Mouse (Mus musculus): ENCODE measurements around the gene Dync1h1. TPM values are rescaled to one million over a fixed set of nuclear protein-coding genes. Genes with fewer than 3 reads are reported as not detected.
"Not testable (repeated sequence)": the region's sequence is repeated elsewhere in the genome, so short reads cannot be mapped to it uniquely, and the experiment has no call there.

Gene Dync1h1
- polyA plus RNA-seq, 1 experiment from 2014 or later = 8.3 TPM

GRCm38 (mm10) chr12:110700730-110701129 lies 99.5 kb downstream of the Dync1h1 start:
- Histone ChIP-seq H3K27me3 (ENCODE audit: insufficient read depth, low read length) (no peaks in the 10 kb centered on the region), H3K4me2 (ENCODE audit: low read depth, low read length) (no peak overlapping the region), H3K9me3 (ENCODE audit: low read length) (no peaks in the 10 kb centered on the region), H3K9ac (replicated peaks) (no peak overlapping the region; the same call in 1 of the 2 replicates), H3K36me3 (replicated peaks; ENCODE audit: insufficient read depth, low read length) (no peaks in the 10 kb centered on the region), H3K4me1 (ENCODE audit: insufficient read depth) (peaks cover 26% of the 10 kb centered on the region), H3K27ac (ENCODE audit: low read depth) (0 out of 2 replicates have a peak overlapping the region, but pooled peaks have one; percentile 12), H3K4me3 (ENCODE audit: low read depth, low read length) (no peak overlapping the region)
- WGBS (ENCODE audit: insufficient replicate concordance) = 58% methylated on average over 2 of the region's 2 CpGs
- ATAC-seq (no peak), DNase-seq (no peak)
- no peak for TF ChIP-seq CTCF (IDR thresholded peaks at IDR 0.05; ENCODE audit: low read depth)
- TF ChIP-seq EP300 (IDR thresholded peaks at IDR 0.05; ENCODE audit: low read depth) = no peak

DNA sequence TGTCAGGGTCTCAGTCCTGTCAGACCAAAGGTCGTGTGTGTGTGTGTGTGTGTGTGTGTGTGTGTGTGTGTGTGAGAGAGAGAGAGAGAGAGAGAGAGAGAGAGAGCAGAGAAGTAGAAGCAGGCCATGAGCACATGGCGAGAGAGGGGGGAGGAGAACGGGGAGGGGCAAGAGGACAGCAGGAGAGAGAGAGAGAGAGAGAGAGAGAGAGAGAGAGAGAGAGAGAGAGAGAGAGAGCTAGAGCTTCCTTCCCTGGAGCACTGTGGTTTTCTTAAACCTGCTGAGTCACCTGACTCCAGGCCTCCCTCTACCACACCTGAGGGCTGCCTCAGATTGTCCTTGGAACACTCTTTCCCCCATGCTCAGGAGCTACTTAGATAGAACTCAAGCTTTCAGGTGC lies 100.1 kb downstream of the Dync1h1 start:
- peak; percentile 26 for DNase-seq
- H3K4me3 ChIP-seq (ENCODE audit: low read depth, low read length); H3K27me3 ChIP-seq (ENCODE audit: insufficient read depth, low read length); H3K9ac ChIP-seq (replicated peaks); H3K36me3 ChIP-seq (replicated peaks; ENCODE audit: insufficient read depth, low read length); H3K4me2 ChIP-seq (ENCODE audit: low read depth, low read length); ATAC-seq; H3K9me3 ChIP-seq (ENCODE audit: low read length): not testable (repeated sequence)
- peaks cover 29% of the 10 kb centered on the region for H3K4me1 ChIP-seq (ENCODE audit: insufficient read depth)
- H3K27ac ChIP-seq (ENCODE audit: low read depth) = peak overlapping the region; percentile 46; the same call in 1 of the 2 replicates
- 13% methylated on average over 3 of the region's 3 CpGs for WGBS (ENCODE audit: insufficient replicate concordance)

- no peak within 1 kb of the TSS for H3K4me3 ChIP-seq (ENCODE audit: low read depth, low read length)
- H3K27ac ChIP-seq (ENCODE audit: low read depth) = peak within 1 kb of the TSS; percentile 46; the same call in 1 of the 2 replicates
- 53% methylated on average over 4 of the region's 4 CpGs for WGBS (ENCODE audit: insufficient replicate concordance)
- no peaks in the 10 kb centered on the region for H3K36me3 ChIP-seq (replicated peaks; ENCODE audit: insufficient read depth, low read length)
- H3K9me3 ChIP-seq (ENCODE audit: low read length) = no peaks in the 10 kb centered on the region
- no peaks in the 10 kb centered on the region for H3K27me3 ChIP-seq (ENCODE audit: insufficient read depth, low read length)
- peaks cover 27% of the 10 kb centered on the region for H3K4me1 ChIP-seq (ENCODE audit: insufficient read depth)
- ATAC-seq (no peak), DNase-seq (no peak)
- H3K4me2 ChIP-seq (ENCODE audit: low read depth, low read length) = no peak within 1 kb of the TSS
- H3K9ac ChIP-seq (replicated peaks) = no peak within 1 kb of the TSS
- TF ChIP-seq CTCF (IDR thresholded peaks at IDR 0.05; ENCODE audit: low read depth) = no peak
- no peak for TF ChIP-seq EP300 (IDR thresholded peaks at IDR 0.05; ENCODE audit: low read depth)
Observed at GRCm38 (mm10) chr12:110702556-110702955, 101.3 kb downstream of the Dync1h1 start, which contains the start of gene Hsp90aa1. TSS of gene Hsp90aa1 (minus strand) at chr12:110702728.

DNA sequence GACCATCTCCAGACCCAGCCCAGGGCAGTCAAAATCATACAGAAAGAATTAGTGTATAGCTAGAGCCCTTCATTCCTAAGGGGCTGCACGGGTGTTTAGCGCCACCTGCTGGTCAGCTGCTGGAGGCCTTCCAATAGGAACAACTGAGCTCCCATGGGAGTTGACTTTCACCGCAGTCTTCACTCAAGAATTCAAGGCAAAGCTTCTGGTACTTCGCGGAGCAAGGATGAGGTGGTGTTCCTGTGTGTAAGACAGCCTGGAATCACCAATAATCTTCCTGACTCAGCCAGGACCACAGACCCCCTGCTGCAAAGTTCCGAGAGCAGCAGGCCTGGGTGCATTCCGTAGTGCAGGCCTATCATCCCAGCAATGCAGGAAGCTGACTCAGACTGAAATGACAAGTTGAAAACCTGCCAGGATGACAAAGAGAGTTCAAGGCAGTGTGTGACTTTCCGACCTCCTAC lies 101.8 kb downstream of the Dync1h1 start:
- no peak overlapping the region for H3K9ac ChIP-seq (replicated peaks)
- 30% methylated on average over 8 of the region's 8 CpGs for WGBS (ENCODE audit: insufficient replicate concordance)
- H3K27me3 ChIP-seq (ENCODE audit: insufficient read depth, low read length) = no peaks in the 10 kb centered on the region

GRCm38 (mm10) chr12:110703682-110704081 lies 102.4 kb downstream of the Dync1h1 start:
- peaks cover 17% of the 10 kb centered on the region for H3K4me1 ChIP-seq (ENCODE audit: insufficient read depth)
- TF ChIP-seq EP300 (IDR thresholded peaks at IDR 0.05; ENCODE audit: low read depth) (no peak), CTCF (IDR thresholded peaks at IDR 0.05; ENCODE audit: low read depth) (no peak)
- no peaks in the 10 kb centered on the region for H3K9me3 ChIP-seq (ENCODE audit: low read length)
- no peak overlapping the region for H3K4me3 ChIP-seq (ENCODE audit: low read depth, low read length)
- WGBS (ENCODE audit: insufficient replicate concordance) = 65% methylated on average over 7 of the region's 7 CpGs
- no peak overlapping the region for H3K4me2 ChIP-seq (ENCODE audit: low read depth, low read length)
- no peaks in the 10 kb centered on the region for H3K36me3 ChIP-seq (replicated peaks; ENCODE audit: insufficient read depth, low read length)
- DNase-seq (no peak), ATAC-seq (no peak)
- H3K27me3 ChIP-seq (ENCODE audit: insufficient read depth, low read length) = no peaks in the 10 kb centered on the region
- no peak overlapping the region for H3K9ac ChIP-seq (replicated peaks)
- H3K27ac ChIP-seq (ENCODE audit: low read depth) = no peak overlapping the region

More for the DNA sequence above, 101.8 kb downstream of the Dync1h1 start:
- TF ChIP-seq CTCF (IDR thresholded peaks at IDR 0.05; ENCODE audit: low read depth) (peak; percentile 99), EP300 (IDR thresholded peaks at IDR 0.05; ENCODE audit: low read depth) (peak; percentile 30; the same call in 1 of the 2 replicates)
- H3K9me3 ChIP-seq (ENCODE audit: low read length) = no peaks in the 10 kb centered on the region
- H3K4me3 ChIP-seq (ENCODE audit: low read depth, low read length) = no peak overlapping the region
- no peak overlapping the region for H3K4me2 ChIP-seq (ENCODE audit: low read depth, low read length)
- ATAC-seq (peak; percentile 36), DNase-seq (peak; percentile 91)
- H3K27ac ChIP-seq (ENCODE audit: low read depth) = no peak overlapping the region
- H3K36me3 ChIP-seq (replicated peaks; ENCODE audit: insufficient read depth, low read length) = no peaks in the 10 kb centered on the region
- H3K4me1 ChIP-seq (ENCODE audit: insufficient read depth) = peaks cover 24% of the 10 kb centered on the region

DNA sequence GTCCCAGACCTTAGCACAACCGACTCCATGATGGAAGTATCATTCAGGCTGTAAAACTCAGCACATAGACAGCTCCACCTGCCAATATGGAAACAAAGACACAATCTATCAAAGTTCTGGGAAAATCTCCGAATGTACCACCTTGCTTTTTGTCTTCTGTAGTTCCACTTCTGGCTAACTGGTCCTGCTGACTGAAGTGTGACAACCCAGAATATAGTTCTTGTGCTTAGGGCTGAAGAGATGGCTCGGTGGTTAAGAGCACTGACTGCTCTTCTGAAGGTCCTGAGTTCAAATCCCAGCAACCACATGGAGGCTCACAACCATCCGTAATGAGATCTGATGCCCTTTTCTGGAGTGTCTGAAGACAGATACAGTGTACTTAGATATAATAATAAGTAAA lies 104.2 kb downstream of the Dync1h1 start:
- peaks cover 16% of the 10 kb centered on the region for H3K4me1 ChIP-seq (ENCODE audit: insufficient read depth)
- H3K4me3 ChIP-seq (ENCODE audit: low read depth, low read length); ATAC-seq; H3K4me2 ChIP-seq (ENCODE audit: low read depth, low read length); H3K9me3 ChIP-seq (ENCODE audit: low read length); H3K36me3 ChIP-seq (replicated peaks; ENCODE audit: insufficient read depth, low read length); DNase-seq; H3K27ac ChIP-seq (ENCODE audit: low read depth); H3K27me3 ChIP-seq (ENCODE audit: insufficient read depth, low read length); H3K9ac ChIP-seq (replicated peaks): not testable (repeated sequence)
- 80% methylated on average over 4 of the region's 4 CpGs for WGBS (ENCODE audit: insufficient replicate concordance)

All from liver, postnatal 0 days (tissue).